Mouse (Mus musculus) embryo, embryonic 11 days (tissue): ENCODE measurements around the gene Bbs9.
"Not testable (repeated sequence)": the region's sequence is repeated elsewhere in the genome, so short reads cannot be mapped to it uniquely, and the experiment has no call there.

Experiments used
- DNase-seq: peaks from one replicate; pipeline ENCODE4 v3.0.0-alpha.2; 2015

Bbs9 gene

GRCm38 (mm10) chr9:22811931-22812330 is 336.4 kb downstream of the Bbs9 start:
- no peak for DNase-seq

DNA sequence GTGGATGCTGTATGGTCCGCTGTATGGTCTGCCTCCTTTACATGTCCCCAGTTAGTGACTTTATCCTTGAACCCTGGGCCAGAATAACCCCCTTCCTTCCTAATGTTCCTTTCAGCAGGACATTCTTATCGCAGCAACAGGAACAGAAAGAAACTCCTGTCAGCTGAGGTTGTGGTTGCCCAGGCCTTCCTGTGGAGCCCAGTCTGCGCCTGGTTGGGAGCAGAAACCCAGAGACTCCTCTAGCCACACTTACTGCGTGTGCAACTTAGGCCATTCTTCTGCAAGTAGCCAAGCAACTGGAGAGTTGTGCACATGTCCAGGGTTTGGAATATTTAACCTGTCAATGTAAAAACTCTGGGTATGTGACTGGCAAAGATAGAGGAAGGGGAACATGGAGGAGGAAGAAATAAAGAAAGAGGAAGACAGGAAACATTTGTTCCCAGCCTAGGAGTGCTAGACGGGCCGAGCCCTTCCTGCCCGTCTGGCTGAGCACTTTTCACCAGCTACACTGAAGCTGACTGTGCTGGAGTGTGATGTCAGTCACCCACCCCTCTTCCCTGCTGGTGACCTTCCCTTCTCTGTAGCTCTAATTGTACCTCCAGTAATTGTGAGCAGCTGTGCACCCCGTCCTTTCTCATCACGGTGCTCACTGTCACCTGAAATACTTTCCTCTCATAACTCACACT is 339.0 kb downstream of the Bbs9 start:
- DNase-seq = peak; percentile 52

- no peak for DNase-seq
These were observed 339.6 kb downstream of the Bbs9 start for GRCm38 (mm10) chr9:22815093-22815458.

- no peak for DNase-seq
These were observed 344.0 kb downstream of the Bbs9 start for GRCm38 (mm10) chr9:22819539-22819938.

GRCm38 (mm10) chr9:22820646-22821185 is 345.2 kb downstream of the Bbs9 start:
- peak; percentile 20 for DNase-seq

GRCm38 (mm10) chr9:22822770-22823169 is 347.3 kb downstream of the Bbs9 start:
- DNase-seq = no peak

DNA sequence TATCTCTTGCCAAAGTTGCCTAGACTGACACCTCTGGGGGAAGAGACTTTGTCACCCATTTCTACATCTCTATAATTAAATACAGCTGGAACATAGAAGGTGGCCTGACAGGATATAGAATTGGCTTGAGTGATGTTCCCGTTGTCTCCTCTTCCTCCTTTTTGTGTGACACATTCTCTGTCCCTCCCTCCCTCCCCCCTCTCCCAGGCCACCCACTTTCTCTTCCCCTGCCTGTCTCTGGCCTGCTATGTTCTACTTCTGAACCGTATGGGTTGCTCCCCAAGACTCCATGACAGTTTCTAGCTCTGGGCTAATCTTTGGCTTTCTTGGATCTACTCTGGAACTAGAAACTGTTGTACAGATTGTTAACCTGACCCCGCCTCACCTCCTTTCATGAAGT is 348.3 kb downstream of the Bbs9 start:
- DNase-seq = no peak

- no peak for DNase-seq
These were observed 349.4 kb downstream of the Bbs9 start for GRCm38 (mm10) chr9:22824910-22825309.

- DNase-seq = no peak
These were observed 351.1 kb downstream of the Bbs9 start for GRCm38 (mm10) chr9:22826571-22826990.

- DNase-seq = no peak
These were observed 351.8 kb downstream of the Bbs9 start for GRCm38 (mm10) chr9:22827176-22827770.

DNA sequence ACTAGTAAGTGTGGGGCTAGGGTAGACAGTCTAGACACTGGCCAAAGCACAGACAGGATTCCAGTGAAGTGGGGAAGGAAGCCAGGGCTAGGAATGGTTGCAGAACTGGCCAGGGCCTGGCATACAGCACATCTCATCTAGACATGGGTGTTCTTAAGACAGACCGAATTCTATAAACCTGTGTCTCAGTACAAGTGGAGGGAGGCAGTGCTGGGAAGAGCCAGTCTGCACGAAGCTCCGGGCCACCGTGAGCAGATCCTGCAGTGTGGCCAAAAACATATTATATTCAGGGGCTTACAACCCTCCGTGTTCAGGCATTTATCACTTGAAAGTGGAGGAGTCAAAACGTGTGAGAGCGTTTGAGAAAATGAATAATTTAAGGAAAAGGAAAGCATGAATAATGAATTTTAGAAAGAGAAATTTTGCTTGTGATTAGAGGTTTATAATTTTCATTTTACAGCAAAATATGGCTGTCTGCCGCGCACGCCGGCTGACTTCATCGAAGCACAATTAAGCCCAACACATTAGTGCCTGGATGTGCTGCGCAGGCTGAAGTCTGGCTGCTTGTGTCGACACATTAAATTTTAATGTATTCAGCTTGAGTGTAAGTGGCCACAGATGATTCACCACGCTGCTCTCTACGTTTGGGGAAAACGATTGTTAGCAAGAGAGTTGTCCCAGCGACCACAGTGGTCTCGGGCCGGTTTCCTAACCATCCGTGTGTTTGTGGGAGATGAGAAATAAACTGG is 353.9 kb downstream of the Bbs9 start:
- DNase-seq = no peak

DNA sequence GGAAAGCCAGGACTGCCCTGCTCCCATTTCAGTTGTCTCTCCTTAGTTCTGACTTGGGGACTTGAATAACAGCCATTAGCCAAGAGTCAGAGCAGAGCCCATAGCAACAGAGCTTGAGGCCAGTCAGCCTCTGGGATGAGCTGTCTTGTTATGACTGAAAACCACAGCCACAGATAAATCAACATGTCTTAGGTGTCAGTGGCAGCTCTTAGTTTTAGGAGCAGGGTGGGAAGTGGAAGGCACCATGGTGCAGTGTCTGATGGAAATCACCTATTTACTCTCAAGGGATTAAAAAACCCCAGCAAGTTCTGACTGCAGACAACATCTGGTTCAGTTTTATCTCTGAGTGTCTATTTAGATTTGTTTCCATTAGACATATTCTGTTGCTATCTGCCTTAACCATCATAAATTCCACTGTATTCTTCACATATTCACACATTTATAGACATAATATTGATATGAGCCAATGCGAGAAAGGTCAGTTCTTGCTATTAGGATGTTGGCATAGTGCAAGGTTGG is 359.5 kb downstream of the Bbs9 start:
- no peak for DNase-seq

DNA sequence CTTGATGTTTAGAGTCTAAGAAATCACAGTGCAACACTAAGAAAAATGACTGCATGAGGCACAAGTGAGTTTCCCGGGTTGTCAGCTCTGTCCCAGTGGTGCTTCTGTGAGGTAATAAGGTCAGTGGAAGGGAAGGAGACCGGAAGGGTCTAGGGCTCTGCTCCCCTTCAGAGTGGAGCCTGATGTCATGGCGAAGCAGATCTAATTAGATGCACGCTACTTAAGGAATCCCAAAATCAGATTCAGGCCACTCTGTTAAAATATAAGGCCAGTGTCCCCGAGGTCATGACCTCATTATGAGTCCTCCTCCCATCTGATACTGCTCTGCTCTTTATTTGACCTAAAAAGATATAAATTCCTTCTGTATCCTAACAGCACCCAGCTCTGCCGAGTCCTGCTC is 361.5 kb downstream of the Bbs9 start:
- peak; percentile 42 for DNase-seq

GRCm38 (mm10) chr9:22837702-22838210 is 362.2 kb downstream of the Bbs9 start:
- peak; percentile 52 for DNase-seq

DNA sequence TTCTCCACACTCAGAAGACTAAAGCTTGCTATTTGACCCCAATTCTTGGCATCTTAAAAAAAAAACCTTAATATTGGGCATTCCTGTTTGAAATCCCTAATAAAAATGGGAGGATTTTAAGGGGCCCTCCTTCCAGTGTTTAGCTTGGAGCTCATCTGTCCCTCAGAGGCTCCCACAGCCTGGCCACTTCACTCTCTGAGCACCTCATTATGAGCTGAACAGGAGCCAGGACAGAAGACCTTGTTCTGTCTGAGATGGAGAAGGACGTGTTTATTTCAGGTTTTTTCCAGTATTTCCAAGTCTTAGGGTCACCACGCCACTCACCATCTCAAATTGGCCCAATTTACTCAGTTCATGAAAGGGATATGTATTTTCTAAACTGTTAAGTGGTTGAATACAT is 370.5 kb downstream of the Bbs9 start:
- DNase-seq = no peak

DNA sequence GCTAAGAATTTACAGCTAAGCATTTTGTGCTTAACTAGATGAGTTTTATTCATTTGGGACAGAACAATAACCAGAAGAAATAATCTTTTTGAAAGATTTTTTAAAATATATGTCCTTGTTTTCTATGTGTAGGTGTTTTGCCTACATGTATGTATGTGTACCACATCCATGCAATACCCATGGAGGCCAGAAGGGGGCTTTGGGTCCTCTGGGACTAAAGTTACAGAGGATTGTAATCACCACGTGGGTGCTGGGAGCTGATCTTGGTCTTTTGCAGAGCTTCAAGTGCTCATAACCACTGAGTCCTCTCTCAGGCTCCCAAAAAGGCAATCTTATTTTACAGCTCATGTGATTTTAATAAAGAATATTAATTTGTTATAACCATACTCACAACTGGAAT is 371.3 kb downstream of the Bbs9 start:
- no peak for DNase-seq

DNA sequence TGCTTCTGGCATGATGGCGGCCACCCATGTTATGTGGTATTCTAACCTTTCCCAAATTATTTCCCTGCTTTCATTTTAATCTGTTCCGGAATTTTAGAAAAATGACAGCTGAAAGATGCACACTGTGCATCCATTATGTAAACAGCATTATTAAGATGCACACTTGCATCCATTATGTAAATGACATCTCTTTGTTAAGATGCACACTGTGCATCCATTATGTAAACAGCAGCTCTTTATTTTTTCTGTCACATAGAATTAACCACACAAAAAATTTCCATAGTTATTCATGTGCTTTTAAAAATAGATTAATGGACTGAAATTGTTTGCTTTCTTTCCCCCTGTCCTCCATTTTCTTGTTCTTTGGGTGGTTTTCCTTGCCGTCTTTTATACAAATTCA is 373.3 kb downstream of the Bbs9 start:
- no peak for DNase-seq

- no peak for DNase-seq
These were observed 373.7 kb downstream of the Bbs9 start for GRCm38 (mm10) chr9:22849212-22849611.

DNA sequence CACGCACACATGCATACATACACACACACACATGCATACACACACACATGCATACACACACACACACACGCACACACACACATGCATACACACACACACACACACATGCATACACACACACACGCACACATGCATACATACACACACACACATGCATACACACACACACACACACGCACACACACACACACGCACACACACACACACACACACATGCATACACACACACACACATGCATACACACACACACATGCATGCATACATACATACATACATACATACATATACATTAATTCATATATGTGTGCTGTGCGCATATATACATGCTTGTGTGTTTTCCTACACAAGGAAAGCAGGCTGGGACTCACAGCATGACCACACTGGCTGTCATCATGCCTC is 393.6 kb downstream of the Bbs9 start:
- DNase-seq = not testable (repeated sequence)

DNA sequence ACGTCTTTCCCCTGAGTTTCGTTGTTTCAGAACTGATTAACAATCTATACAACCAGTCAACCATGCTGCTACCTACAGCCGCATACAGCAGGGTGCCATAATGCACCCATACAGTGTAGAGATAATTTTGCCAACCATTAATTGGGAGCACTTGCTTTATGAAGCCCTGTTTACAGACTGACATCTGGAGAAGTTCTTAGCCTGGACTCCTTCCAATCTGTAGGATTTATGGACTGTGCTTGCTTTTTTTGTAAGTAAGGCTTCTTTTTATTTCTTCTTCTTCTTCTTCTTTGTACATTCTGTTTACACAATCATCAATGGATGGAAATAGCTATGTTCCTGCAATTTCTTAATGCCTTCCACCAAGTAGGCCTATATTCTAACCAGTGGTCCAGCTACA is 395.1 kb downstream of the Bbs9 start:
- DNase-seq = no peak

DNA sequence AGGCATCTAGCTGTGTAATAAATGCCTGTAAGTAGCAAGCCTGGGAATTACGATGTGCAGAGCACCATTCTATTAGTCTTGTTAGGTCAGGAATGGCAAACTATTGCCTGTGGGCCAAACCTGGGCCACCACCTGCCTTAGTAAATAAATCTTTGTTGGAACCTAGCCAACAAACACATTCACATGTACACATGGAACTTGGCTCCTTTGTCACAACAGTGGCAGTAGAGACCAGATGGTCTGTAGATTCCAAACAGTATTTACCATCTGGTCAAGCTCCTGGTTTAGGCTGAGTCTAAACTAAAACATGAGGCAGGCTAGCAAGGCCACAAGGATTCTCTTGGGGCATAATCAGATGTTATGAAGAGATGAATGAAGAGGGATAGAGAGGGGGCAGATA is 399.7 kb downstream of the Bbs9 start:
- peak; percentile 35 for DNase-seq

GRCm38 (mm10) chr9:22879266-22879665 is 403.8 kb downstream of the Bbs9 start:
- no peak for DNase-seq

- no peak for DNase-seq
These were observed 410.8 kb downstream of the Bbs9 start for GRCm38 (mm10) chr9:22886351-22886750.

- no peak for DNase-seq
These were observed 429.9 kb downstream of the Bbs9 start for GRCm38 (mm10) chr9:22905434-22905833.
